Mouse (Mus musculus) olfactory bulb, adult 2 months (tissue): Measurements from ENCODE around the gene Cfap97d1.

Experiments
- CTCF ChIP-seq: fragments of 200-500 bp; IDR thresholded peaks from 2 replicates; pipeline ENCODE4 v1.5.1; 2012; ENCODE audit warnings: low read depth, mild to moderate bottlenecking, low read length, moderate library complexity; ENCODE audit not compliant: insufficient read depth
- POLR2A ChIP-seq: fragments of 200-500 bp; IDR thresholded peaks from 2 replicates; pipeline ENCODE4 v1.6.1; 2012; ENCODE audit warnings: mild to moderate bottlenecking, low read depth, low read length, moderate library complexity; ENCODE audit not compliant: insufficient read depth

GRCm38 (mm10) chr11:101974923-101975322, 9.2 kb upstream of the Cfap97d1 start:
- TF ChIP-seq CTCF = no peak; the same call in 1 of the 2 replicates
- TF ChIP-seq POLR2A = no peak
